Mouse (Mus musculus) liver, embryonic 14.5 days (tissue): ENCODE data around the gene Hsd17b3.

Experiments
- CTCF ChIP-seq: IDR thresholded peaks from 2 replicates; pipeline ENCODE4 v1.5.1; 2016; ENCODE audit warnings: antibody characterized with exemption, low read depth, control low read depth
- EP300 ChIP-seq: IDR thresholded peaks from 2 replicates; pipeline ENCODE4 v1.6.1; 2016; ENCODE audit warnings: antibody characterized with exemption, low read depth

- TF ChIP-seq EP300 (no peak), CTCF (no peak)
Observed at GRCm38 (mm10) chr13:64053959-64054358, 35.1 kb downstream of the Hsd17b3 start.
